Mouse (Mus musculus) heart, embryonic 11.5 days (tissue): ENCODE results near the gene Cab39. TPM values are rescaled to one million over a fixed set of nuclear protein-coding genes. Genes with fewer than 3 reads are reported as not detected.

ENCODE experiments used
- ATAC-seq: fragments of 200-750 bp; cut with Nextera tagmentation; replicated peaks from 2 replicates; pipeline ENCODE4 v1.8.0; 2017; ENCODE audit warnings: moderate library complexity; ENCODE audit not compliant: insufficient number of reproducible peaks, low FRiP score, low TSS enrichment
- H3K27ac ChIP-seq: fragments of 300-500 bp; sonication (generic); 2 replicates; pipeline ENCODE4 v1.5.1; 2014; ENCODE audit warnings: mild to moderate bottlenecking, low read depth, low read length
- H3K27me3 ChIP-seq: fragments of 300-500 bp; sonication (generic); 2 replicates; pipeline ENCODE4 v1.6.1; 2014; ENCODE audit warnings: mild to moderate bottlenecking, low read length, mixed read lengths; ENCODE audit not compliant: control insufficient read depth, insufficient read depth
- H3K36me3 ChIP-seq: fragments of 300-500 bp; sonication (generic); 2 replicates; pipeline ENCODE4 v1.6.1; 2014; ENCODE audit warnings: mild to moderate bottlenecking, low read length, moderate library complexity, mixed read lengths; ENCODE audit not compliant: control insufficient read depth, insufficient read depth
- H3K4me1 ChIP-seq: fragments of 300-500 bp; sonication (generic); 2 replicates; pipeline ENCODE4 v1.6.1; 2014; ENCODE audit warnings: low read length; ENCODE audit not compliant: control insufficient read depth, insufficient read depth
- H3K4me2 ChIP-seq: fragments of 300-500 bp; sonication (generic); 2 replicates; pipeline ENCODE4 v1.6.1; 2014; ENCODE audit warnings: mild to moderate bottlenecking, moderate library complexity
- H3K4me3 ChIP-seq: fragments of 300-500 bp; sonication (generic); 2 replicates; pipeline ENCODE4 v1.5.1; 2014; ENCODE audit warnings: low read depth, low read length
- H3K9ac ChIP-seq: fragments of 300-500 bp; sonication (generic); 2 replicates; pipeline ENCODE4 v1.6.1; 2014; ENCODE audit warnings: mild to moderate bottlenecking, low read depth, low read length, moderate library complexity
- H3K9me3 ChIP-seq: fragments of 300-500 bp; sonication (generic); replicated peaks from 2 replicates; pipeline ENCODE4 v1.6.1; 2016; ENCODE audit warnings: low read length; ENCODE audit not compliant: control insufficient read depth
- WGBS: fragments of 180-500 bp; shearing (Covaris S2); extraction: QIAGEN DNeasy Blood & Tissue Kit; methylation state at CpG from one replicate; pipeline ENCODE4 v1.1.7; 2014; ENCODE audit not compliant: insufficient replicate concordance; 5-methylcytosine and 5-hydroxymethylcytosine counted together
- polyA plus RNA-seq: library from polyadenylated mRNA; unstranded; fragments of >200 nt; fragmentation: Nextera tagmentation; extraction: Ambion mirVana; gene quantifications from 2 replicates; pipeline ENCODE4 v1.2.1, GENCODE M21; 2014

The Cab39 gene
- 32.8 and 35.7 TPM in 2 replicates for polyA plus RNA-seq

DNA sequence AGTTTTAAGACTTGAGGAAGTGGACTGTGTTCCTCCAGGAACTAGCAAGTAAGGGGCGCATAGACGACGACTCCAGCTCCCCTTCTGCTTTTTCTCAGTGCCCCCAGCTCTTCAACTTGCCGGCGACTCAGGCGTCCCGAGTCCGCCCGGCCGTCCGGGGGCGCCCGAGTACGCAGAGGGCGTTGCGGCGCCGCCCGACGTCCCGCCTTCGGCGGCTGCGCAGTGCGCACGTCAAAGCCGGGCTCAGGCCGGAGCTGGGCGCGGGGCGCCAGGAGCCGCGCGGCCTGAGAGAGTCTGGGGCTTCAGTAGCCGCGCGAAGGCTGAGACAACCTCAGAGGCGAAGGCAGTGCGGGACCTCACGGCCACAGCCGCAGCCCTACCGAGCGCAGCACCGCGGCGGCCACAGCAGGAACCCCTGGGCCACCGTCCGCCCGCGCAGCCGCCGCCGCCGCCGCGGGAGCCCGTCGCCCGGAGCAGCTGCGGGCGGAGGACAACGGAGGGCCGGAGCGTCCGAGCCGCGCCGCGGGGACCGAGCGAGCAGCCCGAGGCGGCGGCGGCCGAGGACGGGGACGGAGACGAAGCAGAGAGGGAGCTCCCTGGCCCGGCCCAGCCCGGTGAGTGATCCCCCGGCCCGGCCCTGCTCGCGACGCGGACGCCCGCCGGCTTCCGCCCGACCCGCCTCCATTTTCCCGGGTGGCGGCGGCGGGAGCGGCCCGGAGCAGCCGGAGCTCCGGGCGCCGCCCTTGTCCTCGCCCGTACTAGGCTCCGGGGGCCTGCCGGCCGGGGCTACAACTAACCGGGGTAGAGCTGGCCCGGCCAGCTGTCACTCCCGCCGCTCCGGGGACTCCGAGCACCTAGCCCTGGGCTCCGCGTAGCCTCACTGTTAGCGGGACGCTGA lies at the start of gene Cab39:
Gene Cab39 (plus strand): TSS at position 234 of the 898 bp plus-strand sequence.
- no peaks in the 10 kb centered on the region for H3K9me3 ChIP-seq
- peak within 1 kb of the TSS; percentile 98 for H3K4me3 ChIP-seq
- H3K36me3 ChIP-seq, result no peaks in the 10 kb centered on the region
- peak; percentile 88 for ATAC-seq
- peak within 1 kb of the TSS; percentile 62 for H3K4me2 ChIP-seq
- peak within 1 kb of the TSS; percentile 99 for H3K9ac ChIP-seq
- peaks cover 3% of the 10 kb centered on the region; the same call in 1 of the 2 replicates for H3K4me1 ChIP-seq
- no peaks in the 10 kb centered on the region for H3K27me3 ChIP-seq
- H3K27ac ChIP-seq, result peak within 1 kb of the TSS; percentile 96
- WGBS, result under 1% methylated on average over 103 of the region's 118 CpGs

DNA sequence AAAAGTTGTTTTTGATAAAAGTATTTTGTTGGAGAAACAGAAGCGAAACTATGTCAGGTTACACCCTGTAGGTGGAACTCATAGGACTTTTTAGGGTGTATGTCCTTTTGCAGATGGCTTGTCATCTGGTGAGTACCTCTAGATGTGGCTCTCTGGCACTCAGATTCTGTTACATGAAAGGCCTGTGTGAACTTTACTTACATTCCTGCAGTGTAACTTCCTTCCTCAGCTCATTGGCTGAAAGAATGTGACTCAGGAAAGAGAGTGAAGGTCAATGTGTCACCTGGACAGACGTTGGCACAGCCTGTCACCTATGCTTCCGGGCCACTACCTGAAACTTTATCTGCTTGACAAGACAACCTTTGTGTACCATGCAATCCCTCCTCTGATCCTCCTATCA lies 48.7 kb upstream of the Cab39 start:
- no peaks in the 10 kb centered on the region for H3K27me3 ChIP-seq
- no peaks in the 10 kb centered on the region for H3K36me3 ChIP-seq
- no peak overlapping the region for H3K4me2 ChIP-seq
- H3K4me3 ChIP-seq, result no peak overlapping the region
- no peak overlapping the region for H3K27ac ChIP-seq
- WGBS, result 81% methylated on average over 3 of the region's 3 CpGs
- H3K9ac ChIP-seq, result no peak overlapping the region
- H3K9me3 ChIP-seq, result no peaks in the 10 kb centered on the region
- H3K4me1 ChIP-seq, result no peaks in the 10 kb centered on the region
- ATAC-seq, result no peak

- ATAC-seq, result no peak
- no peak overlapping the region for H3K9ac ChIP-seq
Measured at GRCm38 (mm10) chr1:85746511-85746910, 46.7 kb upstream of the Cab39 start.

GRCm38 (mm10) chr1:85749829-85750228 lies 43.4 kb upstream of the Cab39 start:
- H3K4me2 ChIP-seq, result no peak overlapping the region
- peaks cover 11% of the 10 kb centered on the region for H3K4me1 ChIP-seq
- H3K27ac ChIP-seq, result no peak overlapping the region
- no peak overlapping the region for H3K9ac ChIP-seq
- H3K4me3 ChIP-seq, result no peak overlapping the region
- no peaks in the 10 kb centered on the region for H3K27me3 ChIP-seq
- no peaks in the 10 kb centered on the region for H3K36me3 ChIP-seq
- H3K9me3 ChIP-seq, result no peaks in the 10 kb centered on the region
- WGBS, result 84% methylated on average over 2 of the region's 2 CpGs
- ATAC-seq, result no peak

More at GRCm38 (mm10) chr1:85746511-85746910, 46.7 kb upstream of the Cab39 start:
- no peak overlapping the region for H3K27ac ChIP-seq
- H3K4me1 ChIP-seq, result peaks cover 7% of the 10 kb centered on the region
- H3K4me3 ChIP-seq, result no peak overlapping the region
- no peaks in the 10 kb centered on the region for H3K9me3 ChIP-seq
- 80% methylated on average over 5 of the region's 5 CpGs for whole genome bisulfite sequencing
- no peaks in the 10 kb centered on the region for H3K27me3 ChIP-seq
- no peak overlapping the region for H3K4me2 ChIP-seq
- no peaks in the 10 kb centered on the region for H3K36me3 ChIP-seq

DNA sequence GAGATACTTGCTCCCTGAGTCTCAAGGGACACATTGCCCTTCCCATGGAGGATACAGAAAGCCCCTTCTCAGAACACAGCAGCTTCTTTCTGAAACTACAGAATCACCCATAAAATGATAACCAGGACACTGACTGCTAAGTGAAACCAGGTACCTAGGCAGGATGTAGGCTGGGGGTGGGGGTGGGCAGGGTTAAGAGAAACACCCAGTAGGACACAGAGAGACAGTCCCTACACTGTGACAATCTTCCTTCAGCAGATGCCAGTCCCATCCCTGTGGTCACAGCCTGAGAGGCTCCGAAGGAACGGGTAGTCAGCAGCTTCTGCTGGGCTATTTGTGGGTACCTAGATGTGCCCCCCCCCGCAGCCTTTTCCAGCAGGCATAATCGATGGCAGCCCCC lies 42.6 kb upstream of the Cab39 start:
- Histone ChIP-seq H3K4me2 (no peak overlapping the region), H3K9me3 (no peaks in the 10 kb centered on the region), H3K9ac (no peak overlapping the region), H3K36me3 (no peaks in the 10 kb centered on the region), H3K4me3 (no peak overlapping the region), H3K4me1 (peaks cover 11% of the 10 kb centered on the region), H3K27me3 (no peaks in the 10 kb centered on the region), H3K27ac (no peak overlapping the region)
- no peak for ATAC-seq
- WGBS, result 74% methylated on average over 4 of the region's 4 CpGs

DNA sequence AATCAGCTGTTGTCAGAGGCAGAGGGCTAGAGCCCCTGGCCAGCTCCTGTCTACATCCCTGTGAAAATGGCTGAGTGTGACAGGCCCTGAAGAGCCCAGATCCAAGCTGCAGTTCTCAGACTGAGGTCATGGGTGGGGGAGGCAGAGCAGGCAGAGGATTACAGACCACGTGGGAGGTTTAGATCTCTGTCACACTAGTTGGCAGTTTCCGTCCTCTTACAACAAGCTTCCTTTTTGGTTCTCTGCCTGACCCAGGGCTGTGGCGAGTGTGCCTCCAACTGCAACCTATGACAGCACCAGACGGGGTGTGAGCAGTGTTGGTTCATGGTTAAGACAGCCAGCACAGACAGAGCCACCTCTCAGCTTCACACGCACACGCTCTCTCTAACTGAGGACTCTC lies 41.7 kb upstream of the Cab39 start:
- no peaks in the 10 kb centered on the region for H3K27me3 ChIP-seq
- H3K9ac ChIP-seq, result peak overlapping the region; percentile 34; the same call in 1 of the 2 replicates
- no peak overlapping the region; the same call in 1 of the 2 replicates for H3K27ac ChIP-seq
- 33% methylated on average over 6 of the region's 6 CpGs for WGBS
- H3K9me3 ChIP-seq, result no peaks in the 10 kb centered on the region
- H3K4me2 ChIP-seq, result no peak overlapping the region
- ATAC-seq, result peak; percentile 49
- H3K36me3 ChIP-seq, result no peaks in the 10 kb centered on the region
- peaks cover 11% of the 10 kb centered on the region for H3K4me1 ChIP-seq
- no peak overlapping the region for H3K4me3 ChIP-seq

DNA sequence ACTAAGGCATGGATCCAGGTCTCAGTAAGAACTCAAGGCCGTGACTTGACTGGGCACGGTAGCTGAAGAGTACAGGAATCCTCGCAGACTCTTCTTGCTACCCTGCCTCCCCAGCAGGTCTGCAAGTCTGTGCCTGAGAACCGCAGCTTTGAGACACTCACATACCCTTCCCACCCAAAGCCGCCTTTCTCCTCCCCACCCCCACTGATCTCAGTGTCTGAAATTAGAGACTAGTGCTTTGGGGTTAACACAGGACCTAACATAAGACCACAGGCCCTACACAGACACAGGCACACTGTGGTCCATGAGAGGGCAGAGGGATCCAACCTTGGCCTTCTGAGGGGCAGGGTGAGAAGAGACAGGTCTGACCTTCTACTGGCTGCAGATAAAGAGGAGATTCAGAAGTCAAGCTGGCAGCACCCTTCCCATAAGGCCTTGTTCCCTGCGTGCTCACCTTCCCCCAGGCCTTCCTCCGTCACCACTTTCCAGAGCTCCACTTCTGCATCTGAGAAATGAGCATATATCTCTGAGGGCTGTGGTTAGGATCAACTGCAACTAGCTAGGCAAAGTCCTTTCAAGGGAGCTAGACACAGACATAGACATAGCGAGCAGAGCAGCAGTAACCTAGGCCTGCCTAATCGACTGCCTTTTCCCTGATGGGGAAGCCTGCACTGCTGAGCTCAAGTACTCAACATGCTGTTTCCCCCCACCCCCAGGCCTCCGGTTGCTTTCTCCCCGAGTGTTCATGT lies 41.1 kb upstream of the Cab39 start:
- ATAC-seq, result no peak
- no peak overlapping the region for H3K4me2 ChIP-seq
- peaks cover 11% of the 10 kb centered on the region for H3K4me1 ChIP-seq
- no peaks in the 10 kb centered on the region for H3K36me3 ChIP-seq
- H3K4me3 ChIP-seq, result no peak overlapping the region
- no peaks in the 10 kb centered on the region for H3K9me3 ChIP-seq
- H3K27ac ChIP-seq, result no peak overlapping the region
- H3K9ac ChIP-seq, result peak overlapping the region; percentile 34; the same call in 1 of the 2 replicates
- no peaks in the 10 kb centered on the region for H3K27me3 ChIP-seq
- 69% methylated on average over 11 of the region's 11 CpGs for WGBS

DNA sequence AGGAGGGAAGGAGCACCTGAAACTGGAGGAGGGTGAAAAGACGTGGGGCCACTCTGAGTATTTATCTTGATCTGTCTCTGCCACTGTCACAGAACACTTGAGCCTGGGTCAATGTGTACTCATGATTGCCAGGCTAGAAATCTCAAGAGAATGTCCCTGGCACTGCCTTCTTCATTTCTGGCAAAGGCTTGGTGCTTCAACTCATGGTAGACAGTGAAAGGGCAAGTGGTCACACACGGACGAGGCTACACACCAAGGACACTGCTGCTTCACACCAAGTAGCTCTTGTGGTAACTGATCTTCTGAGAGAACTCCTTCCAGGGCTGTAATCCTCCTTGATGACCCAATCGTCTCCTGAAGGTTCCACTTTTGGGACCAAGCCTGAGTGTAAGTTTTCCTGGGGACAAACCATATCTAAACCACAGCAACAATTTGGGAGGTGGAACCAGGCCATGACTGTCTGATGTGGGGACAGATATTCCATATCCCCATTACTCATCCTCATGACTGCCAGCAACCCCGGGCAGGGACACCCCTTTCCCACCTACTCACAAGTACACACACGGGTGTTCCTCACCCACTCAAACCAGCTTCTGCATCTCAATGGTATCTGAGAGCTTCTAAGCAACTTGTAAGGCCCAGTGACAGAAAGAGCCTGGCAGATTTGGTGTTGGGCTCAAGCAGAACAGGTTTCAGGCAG lies 35.6 kb upstream of the Cab39 start:
- H3K4me1 ChIP-seq, result peaks cover 6% of the 10 kb centered on the region; the same call in 1 of the 2 replicates

More for the DNA sequence above, 35.6 kb upstream of the Cab39 start:
- no peaks in the 10 kb centered on the region for H3K27me3 ChIP-seq
- ATAC-seq, result no peak
- no peak overlapping the region for H3K27ac ChIP-seq
- 68% methylated on average over 6 of the region's 6 CpGs for WGBS
- no peaks in the 10 kb centered on the region for H3K9me3 ChIP-seq
- H3K36me3 ChIP-seq, result no peaks in the 10 kb centered on the region
- H3K9ac ChIP-seq, result no peak overlapping the region
- H3K4me2 ChIP-seq, result no peak overlapping the region; the same call in 1 of the 2 replicates
- H3K4me3 ChIP-seq, result no peak overlapping the region
